Mouse (Mus musculus) midbrain, embryonic 16.5 days (tissue): ENCODE data around the gene Tap1. TPM values are rescaled to one million over a fixed set of nuclear protein-coding genes. Genes with fewer than 3 reads are reported as not detected.

Source experiments
- ATAC-seq: fragments of 200-750 bp; cut with Nextera tagmentation; 2 replicates; pipeline ENCODE4 v1.8.0; 2017; ENCODE audit warnings: moderate TSS enrichment
- H3K27ac ChIP-seq: fragments of 300-500 bp; sonication (generic); 2 replicates; pipeline ENCODE4 v1.5.1; 2014; ENCODE audit warnings: mild to moderate bottlenecking, low read length, mixed read lengths
- H3K27me3 ChIP-seq: fragments of 300-500 bp; sonication (generic); 2 replicates; pipeline ENCODE4 v1.6.1; 2014; ENCODE audit warnings: low read depth, low read length, mixed read lengths; ENCODE audit not compliant: control insufficient read depth, insufficient read depth
- H3K36me3 ChIP-seq: fragments of 300-500 bp; sonication (generic); 2 replicates; pipeline ENCODE4 v1.6.1; 2014; ENCODE audit warnings: mild to moderate bottlenecking, low read length, moderate library complexity, mixed read lengths; ENCODE audit not compliant: control insufficient read depth, insufficient read depth
- H3K4me1 ChIP-seq: fragments of 300-500 bp; sonication (generic); 2 replicates; pipeline ENCODE4 v1.6.1; 2014; ENCODE audit warnings: mild to moderate bottlenecking, low read length, mixed read lengths; ENCODE audit not compliant: control insufficient read depth, insufficient read depth
- H3K4me2 ChIP-seq: fragments of 300-500 bp; sonication (generic); 2 replicates; pipeline ENCODE4 v1.6.1; 2014; ENCODE audit warnings: mild to moderate bottlenecking, low read length, mixed read lengths
- H3K4me3 ChIP-seq: fragments of 300-500 bp; sonication (generic); 2 replicates; pipeline ENCODE4 v1.5.1; 2014; ENCODE audit warnings: low read depth, mild to moderate bottlenecking, low read length, moderate library complexity, mixed read lengths
- H3K9ac ChIP-seq: fragments of 300-500 bp; sonication (generic); 2 replicates; pipeline ENCODE4 v1.6.1; 2014; ENCODE audit warnings: low read depth, low read length, mixed read lengths
- H3K9me3 ChIP-seq: fragments of 300-500 bp; sonication (generic); replicated peaks from 2 replicates; pipeline ENCODE4 v1.6.1; 2014; ENCODE audit warnings: mild to moderate bottlenecking, low read length, mixed read lengths; ENCODE audit not compliant: control insufficient read depth, poor library complexity, severe bottlenecking
- WGBS: fragments of 180-500 bp; shearing (Covaris S2); extraction: QIAGEN DNeasy Blood & Tissue Kit; methylation state at CpG from one replicate; pipeline ENCODE4 v1.1.7; 2014; 5-methylcytosine and 5-hydroxymethylcytosine counted together
- polyA plus RNA-seq: library from polyadenylated mRNA; unstranded; fragments of >200 nt; fragmentation: Nextera tagmentation; extraction: Ambion mirVana; gene quantifications from 2 replicates; pipeline ENCODE4 v1.2.1, GENCODE M21; 2015

Gene Tap1
- polyA plus RNA-seq, 1 experiment from 2014 or later: 4.5 TPM

GRCm38 (mm10) chr17:34188986-34189385, 1.6 kb downstream of the Tap1 start:
- no peak for ATAC-seq
- H3K27me3 ChIP-seq: peaks cover 60% of the 10 kb centered on the region
- 74% methylated on average over 6 of the region's 6 CpGs for WGBS
- H3K9me3 ChIP-seq: no peaks in the 10 kb centered on the region
- H3K4me1 ChIP-seq: peaks cover 10% of the 10 kb centered on the region; the same call in 1 of the 2 replicates
- no peak overlapping the region for H3K27ac ChIP-seq
- no peak overlapping the region for H3K4me3 ChIP-seq
- no peak overlapping the region for H3K9ac ChIP-seq
- H3K36me3 ChIP-seq: no peaks in the 10 kb centered on the region
- no peak overlapping the region for H3K4me2 ChIP-seq

GRCm38 (mm10) chr17:34192852-34193251, 5.5 kb downstream of the Tap1 start:
- H3K9ac ChIP-seq: no peak overlapping the region
- WGBS: 19% methylated on average over 16 of the region's 16 CpGs
- no peaks in the 10 kb centered on the region for H3K36me3 ChIP-seq
- H3K27me3 ChIP-seq: peaks cover 71% of the 10 kb centered on the region
- H3K4me3 ChIP-seq: no peak overlapping the region
- no peaks in the 10 kb centered on the region for H3K9me3 ChIP-seq
- H3K27ac ChIP-seq: no peak overlapping the region
- ATAC-seq: no peak
- no peak overlapping the region for H3K4me2 ChIP-seq
- H3K4me1 ChIP-seq: peaks cover 6% of the 10 kb centered on the region; the same call in 1 of the 2 replicates

GRCm38 (mm10) chr17:34193468-34193867, 6.1 kb downstream of the Tap1 start:
- Histone ChIP-seq H3K4me2 (no peak overlapping the region), H3K27me3 (peaks cover 71% of the 10 kb centered on the region), H3K9ac (no peak overlapping the region), H3K9me3 (no peaks in the 10 kb centered on the region), H3K4me3 (no peak overlapping the region), H3K36me3 (no peaks in the 10 kb centered on the region), H3K4me1 (peaks cover 3% of the 10 kb centered on the region; the same call in 1 of the 2 replicates), H3K27ac (no peak overlapping the region)
- WGBS: 58% methylated on average over 8 of the region's 8 CpGs
- no peak for ATAC-seq

- H3K4me1 ChIP-seq: peaks cover 3% of the 10 kb centered on the region; the same call in 1 of the 2 replicates
- H3K27me3 ChIP-seq: peaks cover 75% of the 10 kb centered on the region
- 86% methylated on average over 4 of the region's 4 CpGs for WGBS
- no peak overlapping the region for H3K4me3 ChIP-seq
- no peak overlapping the region for H3K9ac ChIP-seq
- no peaks in the 10 kb centered on the region for H3K9me3 ChIP-seq
- no peaks in the 10 kb centered on the region for H3K36me3 ChIP-seq
- no peak overlapping the region for H3K27ac ChIP-seq
- ATAC-seq: no peak
- H3K4me2 ChIP-seq: no peak overlapping the region
These were observed 7.4 kb downstream of the Tap1 start for GRCm38 (mm10) chr17:34194723-34195122.

- H3K9ac ChIP-seq: no peak overlapping the region
- no peaks in the 10 kb centered on the region for H3K9me3 ChIP-seq
- peaks cover 3% of the 10 kb centered on the region; the same call in 1 of the 2 replicates for H3K4me1 ChIP-seq
- H3K36me3 ChIP-seq: no peaks in the 10 kb centered on the region
- 23% methylated on average over 12 of the region's 12 CpGs for WGBS
- no peak overlapping the region for H3K4me3 ChIP-seq
- H3K27ac ChIP-seq: no peak overlapping the region
- ATAC-seq: no peak
- H3K4me2 ChIP-seq: no peak overlapping the region
- H3K27me3 ChIP-seq: peaks cover 67% of the 10 kb centered on the region
These were observed 9.1 kb downstream of the Tap1 start for GRCm38 (mm10) chr17:34196491-34196890.

GRCm38 (mm10) chr17:34196941-34197894, 9.9 kb downstream of the Tap1 start, which contains the start of gene Psmb8:
Psmb8 (plus strand) TSS chr17:34197721.
- Histone ChIP-seq H3K27me3 (peaks cover 60% of the 10 kb centered on the region), H3K27ac (no peak within 1 kb of the TSS), H3K9me3 (no peaks in the 10 kb centered on the region), H3K36me3 (no peaks in the 10 kb centered on the region), H3K9ac (peak within 1 kb of the TSS; percentile 58; the same call in 1 of the 2 replicates), H3K4me2 (peak within 1 kb of the TSS; percentile 71), H3K4me1 (peaks cover 3% of the 10 kb centered on the region; the same call in 1 of the 2 replicates), H3K4me3 (peak within 1 kb of the TSS; percentile 43)
- peak; percentile 90 for ATAC-seq
- WGBS: 3% methylated on average over 41 of the region's 41 CpGs

- H3K9me3 ChIP-seq: no peaks in the 10 kb centered on the region
- no peak overlapping the region for H3K9ac ChIP-seq
- H3K36me3 ChIP-seq: no peaks in the 10 kb centered on the region
- peaks cover 3% of the 10 kb centered on the region; the same call in 1 of the 2 replicates for H3K4me1 ChIP-seq
- peaks cover 52% of the 10 kb centered on the region for H3K27me3 ChIP-seq
- WGBS: 2% methylated on average over 32 of the region's 32 CpGs
- peak overlapping the region; percentile 71 for H3K4me2 ChIP-seq
- peak; percentile 27; the same call in 1 of the 2 replicates for ATAC-seq
- H3K27ac ChIP-seq: no peak overlapping the region
- peak overlapping the region; percentile 43 for H3K4me3 ChIP-seq
These were observed 10.7 kb downstream of the Tap1 start for GRCm38 (mm10) chr17:34197904-34198520.

GRCm38 (mm10) chr17:34198521-34198912, 11.2 kb downstream of the Tap1 start:
- H3K27me3 ChIP-seq: peaks cover 49% of the 10 kb centered on the region
- no peaks in the 10 kb centered on the region for H3K9me3 ChIP-seq
- H3K4me1 ChIP-seq: peaks cover 3% of the 10 kb centered on the region; the same call in 1 of the 2 replicates
- H3K4me3 ChIP-seq: peak overlapping the region; percentile 43
- H3K27ac ChIP-seq: no peak overlapping the region
- H3K9ac ChIP-seq: no peak overlapping the region
- ATAC-seq: no peak
- H3K36me3 ChIP-seq: no peaks in the 10 kb centered on the region
- 4% methylated on average over 11 of the region's 11 CpGs for WGBS
- peak overlapping the region; percentile 71 for H3K4me2 ChIP-seq
